In genomic region chr14:14706381-14706780, GRCm38 (mm10) we compare ENCODE assay signal across 23 mouse cellular contexts. TPM values are rescaled to one million over a fixed set of nuclear protein-coding genes. Genes with fewer than 3 reads are reported as not detected.
A peak's percentile ranks its signal among the peaks of the same experiment; 100 is the strongest.
DNase-seq lines count a peak whose midpoint lies in the region; ATAC-seq and TF ChIP-seq lines count a peak whose summit lies in the region.
"Had no signal": no experiment of that assay in that cellular context is flagged by ENCODE, and none has a peak within 500 bp of the region (broad histone marks: within the 10 kb centered on the region; RNA-seq: fewer than 3 reads in every experiment).

No protein-coding gene starts in this region.

- ATAC-seq in G1E (ENCODE audit: extremely low read depth, insufficient number of reproducible peaks, low FRiP score, poor library complexity, severe bottlenecking), result no peak
- ATAC-seq: intestine, embryonic 15.5 days; liver, postnatal 0 days; lung, postnatal 0 days; midbrain, embryonic 13.5 days had no signal

- TF ChIP-seq CTCF in spleen, adult 2 months (IDR thresholded peaks at IDR 0.05; ENCODE audit: extremely low read depth, insufficient read depth, insufficient read length, insufficient replicate concordance), result no peak
- no peak for TF ChIP-seq CTCF in G1E (IDR thresholded peaks at IDR 0.05; ENCODE audit: low read depth, low read length)

- TF ChIP-seq POLR2A in spleen, adult 2 months (IDR thresholded peaks at IDR 0.05; ENCODE audit: low read depth, low read length), result no peak

- peaks cover 1% of the 10 kb centered on the region; the same call in 1 of the 2 replicates for H3K36me3 ChIP-seq in spleen, adult 2 months (ENCODE audit: control insufficient read depth, insufficient read depth, low read length)
- H3K36me3 ChIP-seq in G1E (replicated peaks), result peaks cover 14% of the 10 kb centered on the region
- H3K36me3 ChIP-seq: intestine, embryonic 15.5 days had no signal

- peaks cover 12% of the 10 kb centered on the region for H3K4me1 ChIP-seq in spleen, adult 2 months (ENCODE audit: control insufficient read depth, insufficient read depth, insufficient read length)
- peaks cover 24% of the 10 kb centered on the region for H3K4me1 ChIP-seq in G1E (ENCODE audit: insufficient read depth, low read depth, low read length)
- H3K4me1 ChIP-seq: intestine, embryonic 15.5 days had no signal

- no peaks in the 10 kb centered on the region for H3K9me3 ChIP-seq in G1E (replicated peaks)
- H3K9me3 ChIP-seq: heart, embryonic 15.5 days; intestine, embryonic 15.5 days; limb, embryonic 12.5 days; midbrain, embryonic 13.5 days; neural tube, embryonic 13.5 days had no signal

- no peak for DNase-seq in spleen, adult 2 months (ENCODE audit: low read depth in 1 of 2, low spot score in 2 of 2)
- DNase-seq in spleen, adult 12 weeks (ENCODE audit: low spot score), result no peak
- peak; percentile 2 for DNase-seq in G1E (ENCODE audit: low spot score)
- DNase-seq in induced T-regulatory cell, adult 2 months (ENCODE audit: low read depth), result peak; percentile 75
- no peak for DNase-seq in ovary, postnatal 36 days (ENCODE audit: low spot score)
- no peak for DNase-seq in heart, adult 11 months
- no peak for DNase-seq in embryo, embryonic 10.5 days (ENCODE audit: low spot score)
- DNase-seq: adrenal gland, postnatal 25 days; cerebellum, adult 8-10 months; cerebellum, postnatal 36 days; gastrocnemius, postnatal 36 days; heart, postnatal 36 days; kidney, adult 8-10 months; kidney, postnatal 10 days; liver, postnatal 0 days had no signal

- H3K27me3 ChIP-seq in spleen, adult 2 months (ENCODE audit: control insufficient read depth, insufficient read depth, low read length), result no peaks in the 10 kb centered on the region
- H3K27me3 ChIP-seq in G1E (ENCODE audit: insufficient read depth, low read length), result no peaks in the 10 kb centered on the region
- H3K27me3 ChIP-seq: CH12.LX; heart, embryonic 15.5 days; intestine, embryonic 15.5 days; limb, embryonic 12.5 days; midbrain, embryonic 13.5 days; neural tube, embryonic 13.5 days had no signal

- 47% methylated on average over 1 of the region's 1 CpGs for WGBS in spleen, adult 2 months

- no peak overlapping the region for H3K4me3 ChIP-seq in spleen, adult 2 months (ENCODE audit: extremely low read depth, insufficient read depth, insufficient read length)
- H3K4me3 ChIP-seq in G1E (ENCODE audit: low read depth, low read length), result no peak overlapping the region
- H3K4me3 ChIP-seq: heart, embryonic 15.5 days; intestine, embryonic 15.5 days; limb, embryonic 12.5 days; midbrain, embryonic 13.5 days; neural tube, embryonic 13.5 days had no signal

- peak overlapping the region; percentile 43; the same call in 1 of the 2 replicates for H3K27ac ChIP-seq in spleen, adult 2 months (ENCODE audit: insufficient read depth, low read length)
- H3K27ac ChIP-seq: heart, embryonic 15.5 days; hindbrain, embryonic 14.5 days; intestine, embryonic 15.5 days; limb, embryonic 12.5 days; midbrain, embryonic 13.5 days; neural tube, embryonic 13.5 days had no signal

RNA-seq across cellular contexts. Expression of gene Slc4a7, which starts 4.3 kb away (rescaled TPM):
- polyA plus RNA-seq in spleen, adult 2 months (2012; rRNA removed), result 5.4 and 8.9 TPM in 2 replicates
- 39.4 and 43.6 TPM in 2 replicates for total RNA-seq in G1E (2014; fragmentation: Nextera tagmentation)
- 24.9 and 25.5 TPM in 2 replicates for total RNA-seq in G1E (2017)
- polyA plus RNA-seq in G1E (2012), result 6.8 and 7.6 TPM in 2 replicates

Comparison
In these comparisons a context has a peak if more than half of its experiments do, and no peak if none do; other contexts are left out.
1. DNase-seq: peak in G1E (single experiment) and induced T-regulatory cell, adult 2 months (single experiment); none in spleen, adult 2 months (0 of 2), spleen, adult 12 weeks (single experiment), ovary, postnatal 36 days (single experiment), heart, adult 11 months (single experiment) and embryo, embryonic 10.5 days (single experiment).